Mouse (Mus musculus) lung, embryonic 16.5 days (tissue): Measurements from ENCODE around the gene Mcee. TPM values are rescaled to one million over a fixed set of nuclear protein-coding genes. Genes with fewer than 3 reads are reported as not detected.

ENCODE experiments used
- ATAC-seq: fragments of 200-750 bp; cut with Nextera tagmentation; 2 replicates; pipeline ENCODE4 v1.8.0; 2017; ENCODE audit warnings: low read depth, mild to moderate bottlenecking, moderate library complexity
- H3K27ac ChIP-seq: fragments of 300-500 bp; sonication (generic); 2 replicates; pipeline ENCODE4 v1.5.1; 2014; ENCODE audit warnings: mild to moderate bottlenecking, control low read depth, low read length
- H3K27me3 ChIP-seq: fragments of 300-500 bp; sonication (generic); 2 replicates; pipeline ENCODE4 v1.6.1; 2014; ENCODE audit warnings: low read depth, low read length, mixed read lengths; ENCODE audit not compliant: control insufficient read depth, insufficient read depth
- H3K36me3 ChIP-seq: fragments of 300-500 bp; sonication (generic); 2 replicates; pipeline ENCODE4 v1.6.1; 2014; ENCODE audit warnings: low read length; ENCODE audit not compliant: control insufficient read depth, insufficient read depth
- H3K4me1 ChIP-seq: fragments of 300-500 bp; sonication (generic); replicated peaks from 2 replicates; pipeline ENCODE4 v1.6.1; 2014; ENCODE audit warnings: low read length, mixed read lengths; ENCODE audit not compliant: control insufficient read depth, insufficient read depth
- H3K4me2 ChIP-seq: fragments of 300-500 bp; sonication (generic); 2 replicates; pipeline ENCODE4 v1.6.1; 2014; ENCODE audit warnings: low read depth, low read length, control low read depth
- H3K4me3 ChIP-seq: fragments of 300-500 bp; sonication (generic); 2 replicates; pipeline ENCODE4 v1.5.1; 2014; ENCODE audit warnings: mild to moderate bottlenecking, low read length, control low read depth
- H3K9ac ChIP-seq: fragments of 300-500 bp; sonication (generic); 2 replicates; pipeline ENCODE4 v1.6.1; 2014; ENCODE audit warnings: low read length, control low read depth
- H3K9me3 ChIP-seq: fragments of 300-500 bp; sonication (generic); 2 replicates; pipeline ENCODE4 v1.6.1; 2016; ENCODE audit warnings: low read length; ENCODE audit not compliant: control insufficient read depth
- WGBS: fragments of 180-500 bp; shearing (Covaris S2); extraction: QIAGEN DNeasy Blood & Tissue Kit; methylation state at CpG from one replicate; pipeline ENCODE4 v1.1.7; 2014; 5-methylcytosine and 5-hydroxymethylcytosine counted together
- polyA plus RNA-seq: library from polyadenylated mRNA; unstranded; fragments of >200 nt; fragmentation: Nextera tagmentation; extraction: Ambion mirVana; gene quantifications from 2 replicates; pipeline ENCODE4 v1.2.1, GENCODE M21; 2015

The Mcee gene
- polyA plus RNA-seq, 1 experiment from 2014 or later, result 88.0 TPM

GRCm38 (mm10) chr7:64400725-64401124 is 8.3 kb downstream of the Mcee start:
- Histone ChIP-seq H3K27ac (no peak overlapping the region), H3K27me3 (no peaks in the 10 kb centered on the region), H3K36me3 (no peaks in the 10 kb centered on the region), H3K9me3 (no peaks in the 10 kb centered on the region), H3K9ac (no peak overlapping the region), H3K4me2 (no peak overlapping the region), H3K4me3 (no peak overlapping the region), H3K4me1 (no peaks in the 10 kb centered on the region)
- WGBS, result 89% methylated on average over 1 of the region's 1 CpGs
- no peak for ATAC-seq

DNA sequence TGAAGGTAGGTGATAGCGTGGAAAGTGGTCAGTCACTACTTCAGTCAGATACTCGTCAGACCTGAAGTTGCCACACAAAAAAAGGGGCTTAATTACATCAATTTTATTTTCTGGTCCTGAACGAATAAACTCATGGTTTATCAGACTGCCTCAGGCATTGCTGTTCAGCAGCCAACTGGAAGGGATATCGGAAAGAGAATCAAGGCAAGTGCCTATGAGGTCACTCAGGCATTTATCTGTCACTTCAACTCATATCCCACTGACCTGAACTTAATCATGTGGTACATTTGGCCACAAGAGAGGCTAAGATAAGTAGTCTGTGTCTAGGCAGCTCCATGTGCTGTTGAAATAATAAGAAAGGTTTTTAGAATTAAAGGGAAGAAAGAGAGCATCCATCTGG is 10.0 kb downstream of the Mcee start:
- H3K9me3 ChIP-seq, result no peaks in the 10 kb centered on the region
- no peak overlapping the region for H3K9ac ChIP-seq
- no peak for ATAC-seq
- H3K27ac ChIP-seq, result no peak overlapping the region
- H3K4me1 ChIP-seq, result no peaks in the 10 kb centered on the region
- H3K4me2 ChIP-seq, result no peak overlapping the region
- H3K36me3 ChIP-seq, result no peaks in the 10 kb centered on the region
- H3K4me3 ChIP-seq, result no peak overlapping the region
- 84% methylated on average over 4 of the region's 4 CpGs for WGBS
- H3K27me3 ChIP-seq, result no peaks in the 10 kb centered on the region

DNA sequence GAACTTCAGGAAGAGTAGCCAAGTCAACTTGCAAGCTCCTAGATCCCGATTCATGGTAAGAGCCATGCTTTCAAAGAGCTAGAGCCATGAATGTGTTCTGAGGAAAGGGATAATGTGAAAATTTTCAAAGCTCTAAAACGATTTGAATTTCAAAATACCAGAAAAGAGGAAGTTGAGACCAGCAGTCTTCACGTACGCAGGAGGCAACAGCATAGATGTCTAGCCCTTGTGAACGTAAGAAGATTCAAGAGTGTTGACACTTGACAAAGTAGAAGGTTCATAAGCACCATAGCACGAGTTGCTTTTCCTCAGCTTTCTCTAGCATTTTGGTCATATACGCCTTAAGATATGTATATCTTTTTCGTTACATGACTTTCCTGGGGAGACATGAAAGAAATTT is 11.6 kb downstream of the Mcee start:
- no peak overlapping the region for H3K9ac ChIP-seq
- no peak overlapping the region for H3K4me2 ChIP-seq
- WGBS, result 86% methylated on average over 8 of the region's 8 CpGs
- no peak overlapping the region for H3K4me3 ChIP-seq
- ATAC-seq, result no peak
- no peaks in the 10 kb centered on the region for H3K4me1 ChIP-seq
- no peaks in the 10 kb centered on the region for H3K9me3 ChIP-seq
- H3K27me3 ChIP-seq, result no peaks in the 10 kb centered on the region
- no peak overlapping the region for H3K27ac ChIP-seq
- H3K36me3 ChIP-seq, result no peaks in the 10 kb centered on the region

- ATAC-seq, result no peak
- Histone ChIP-seq H3K27me3 (no peaks in the 10 kb centered on the region), H3K4me2 (no peak overlapping the region), H3K36me3 (no peaks in the 10 kb centered on the region), H3K27ac (no peak overlapping the region), H3K4me3 (no peak overlapping the region), H3K4me1 (no peaks in the 10 kb centered on the region), H3K9ac (no peak overlapping the region), H3K9me3 (no peaks in the 10 kb centered on the region)
- 61% methylated on average over 5 of the region's 5 CpGs for WGBS
Observed at GRCm38 (mm10) chr7:64424861-64425260, 32.5 kb downstream of the Mcee start.

GRCm38 (mm10) chr7:64439595-64440518 is 47.5 kb downstream of the Mcee start:
- WGBS, result 65% methylated on average over 5 of the region's 5 CpGs
- Histone ChIP-seq H3K9ac (no peak overlapping the region), H3K27me3 (no peaks in the 10 kb centered on the region), H3K4me1 (no peaks in the 10 kb centered on the region), H3K36me3 (no peaks in the 10 kb centered on the region), H3K9me3 (no peaks in the 10 kb centered on the region), H3K4me3 (no peak overlapping the region), H3K4me2 (no peak overlapping the region), H3K27ac (no peak overlapping the region)
- ATAC-seq, result no peak

DNA sequence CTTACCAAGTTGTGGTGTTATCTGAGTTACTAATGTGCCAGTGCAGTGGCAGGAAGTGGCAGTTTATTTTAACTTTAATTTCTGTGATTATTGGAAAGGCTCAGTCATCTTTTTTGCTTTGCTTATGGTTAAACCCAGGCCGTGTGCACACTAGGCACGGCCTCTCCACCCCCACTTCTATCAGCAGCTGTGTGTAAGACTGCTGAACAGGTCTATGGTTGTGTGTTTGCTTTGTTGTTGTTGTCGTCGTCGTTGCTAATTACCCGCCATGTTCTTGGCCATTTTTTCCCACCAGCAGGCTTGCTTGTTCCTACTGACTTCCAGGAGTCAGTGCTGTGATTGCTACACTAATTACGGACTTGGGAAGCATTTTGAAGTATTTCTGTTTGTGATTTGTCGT is 48.1 kb downstream of the Mcee start:
- Histone ChIP-seq H3K9ac (no peak overlapping the region), H3K27me3 (no peaks in the 10 kb centered on the region), H3K9me3 (no peaks in the 10 kb centered on the region), H3K27ac (no peak overlapping the region), H3K4me1 (no peaks in the 10 kb centered on the region), H3K36me3 (no peaks in the 10 kb centered on the region), H3K4me2 (no peak overlapping the region), H3K4me3 (no peak overlapping the region)
- WGBS, result 76% methylated on average over 8 of the region's 8 CpGs
- no peak for ATAC-seq

GRCm38 (mm10) chr7:64450631-64451030 is 58.2 kb downstream of the Mcee start:
- H3K27ac ChIP-seq, result no peak overlapping the region
- ATAC-seq, result no peak
- no peaks in the 10 kb centered on the region for H3K27me3 ChIP-seq
- H3K9me3 ChIP-seq, result no peaks in the 10 kb centered on the region
- H3K4me2 ChIP-seq, result no peak overlapping the region
- no peaks in the 10 kb centered on the region for H3K4me1 ChIP-seq
- H3K9ac ChIP-seq, result no peak overlapping the region
- H3K4me3 ChIP-seq, result no peak overlapping the region
- 76% methylated on average over 13 of the region's 13 CpGs for WGBS
- no peaks in the 10 kb centered on the region for H3K36me3 ChIP-seq

GRCm38 (mm10) chr7:64451441-64451840 is 59.0 kb downstream of the Mcee start:
- WGBS, result 62% methylated on average over 4 of the region's 4 CpGs
- H3K4me2 ChIP-seq, result no peak overlapping the region
- H3K9me3 ChIP-seq, result no peaks in the 10 kb centered on the region
- no peaks in the 10 kb centered on the region for H3K36me3 ChIP-seq
- H3K27me3 ChIP-seq, result no peaks in the 10 kb centered on the region
- H3K27ac ChIP-seq, result no peak overlapping the region
- H3K9ac ChIP-seq, result no peak overlapping the region
- H3K4me3 ChIP-seq, result no peak overlapping the region
- no peak for ATAC-seq
- H3K4me1 ChIP-seq, result no peaks in the 10 kb centered on the region

GRCm38 (mm10) chr7:64451861-64452382 is 59.5 kb downstream of the Mcee start:
- H3K9me3 ChIP-seq, result no peaks in the 10 kb centered on the region
- 52% methylated on average over 5 of the region's 5 CpGs for WGBS
- H3K4me2 ChIP-seq, result no peak overlapping the region
- no peak overlapping the region for H3K27ac ChIP-seq
- no peak overlapping the region for H3K9ac ChIP-seq
- H3K27me3 ChIP-seq, result no peaks in the 10 kb centered on the region
- H3K4me1 ChIP-seq, result no peaks in the 10 kb centered on the region
- H3K36me3 ChIP-seq, result no peaks in the 10 kb centered on the region
- no peak overlapping the region for H3K4me3 ChIP-seq
- no peak for ATAC-seq
